Mouse (Mus musculus) layer of hippocampus, adult 9-11 months (tissue): ENCODE results near the gene Nanog.

Source experiments
- DNase-seq: peaks from one replicate; pipeline ENCODE4 v3.0.0; 2022

The Nanog gene

DNA sequence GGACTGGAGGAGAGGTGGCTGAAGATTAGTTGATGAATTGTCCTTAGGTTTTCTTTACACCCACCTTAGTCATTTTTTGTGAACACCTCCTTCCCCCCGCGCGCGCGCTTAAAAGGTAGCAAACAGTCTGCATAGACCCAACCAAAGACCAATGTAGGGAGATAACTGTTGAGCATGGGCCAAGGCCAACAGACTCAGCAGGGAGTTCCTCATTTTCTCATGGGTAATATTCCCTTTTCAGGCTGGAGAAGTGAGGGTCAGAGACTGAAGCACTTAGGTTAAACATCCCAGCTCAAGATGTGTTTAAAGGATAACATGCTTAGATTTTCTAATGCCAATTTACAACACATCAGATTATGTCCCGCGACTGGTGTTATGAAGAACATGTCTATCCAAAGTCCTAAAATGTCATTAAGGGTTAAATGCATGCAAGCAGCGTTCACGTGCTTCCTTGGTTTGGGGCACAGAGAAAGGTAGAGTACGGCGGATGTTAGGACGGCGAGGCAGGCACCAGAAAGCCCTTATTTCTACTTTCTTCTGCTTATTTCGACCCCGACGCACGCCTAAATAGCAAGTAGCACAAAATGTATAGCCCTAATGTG lies 56.7 kb downstream of the Nanog start:
- DNase-seq, result no peak
